Mouse (Mus musculus): Measurements from ENCODE around the gene Srgap1.
A peak's percentile ranks its signal among the peaks of the same experiment; 100 is the strongest.

Srgap1 gene

GRCm38 (mm10) chr10:122016631-122017030, 30.5 kb downstream of the Srgap1 start:
- DNase-seq = no peak

GRCm38 (mm10) chr10:122012321-122012720, 34.8 kb downstream of the Srgap1 start:
- no peak for DNase-seq

GRCm38 (mm10) chr10:122008731-122009391, 38.3 kb downstream of the Srgap1 start:
- peak; percentile 66 for DNase-seq

DNA sequence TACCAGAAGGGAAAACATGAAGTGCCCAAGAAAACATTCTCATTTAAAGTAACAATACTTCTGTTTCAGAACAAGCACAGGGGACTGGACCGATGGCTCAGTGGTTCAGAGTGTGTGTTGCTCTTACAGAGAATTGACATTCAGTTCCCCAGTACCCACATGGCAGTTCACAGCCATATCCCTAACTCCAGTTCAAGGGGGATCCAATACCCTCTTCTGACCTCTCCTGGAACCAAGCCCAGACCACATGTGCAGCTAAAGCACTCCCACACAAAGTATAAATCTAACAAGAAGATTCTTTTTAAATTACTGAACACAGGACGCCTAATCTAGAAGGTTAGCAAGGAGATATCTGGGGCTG, 38.8 kb downstream of the Srgap1 start:
- DNase-seq = no peak

- no peak for DNase-seq
These were observed 40.5 kb downstream of the Srgap1 start for GRCm38 (mm10) chr10:122006606-122007005.

GRCm38 (mm10) chr10:122006151-122006550, 41.0 kb downstream of the Srgap1 start:
- DNase-seq = no peak

- DNase-seq = no peak
These were observed 41.6 kb downstream of the Srgap1 start for GRCm38 (mm10) chr10:122005560-122005959.

GRCm38 (mm10) chr10:122002930-122003329, 44.2 kb downstream of the Srgap1 start:
- DNase-seq = no peak

DNA sequence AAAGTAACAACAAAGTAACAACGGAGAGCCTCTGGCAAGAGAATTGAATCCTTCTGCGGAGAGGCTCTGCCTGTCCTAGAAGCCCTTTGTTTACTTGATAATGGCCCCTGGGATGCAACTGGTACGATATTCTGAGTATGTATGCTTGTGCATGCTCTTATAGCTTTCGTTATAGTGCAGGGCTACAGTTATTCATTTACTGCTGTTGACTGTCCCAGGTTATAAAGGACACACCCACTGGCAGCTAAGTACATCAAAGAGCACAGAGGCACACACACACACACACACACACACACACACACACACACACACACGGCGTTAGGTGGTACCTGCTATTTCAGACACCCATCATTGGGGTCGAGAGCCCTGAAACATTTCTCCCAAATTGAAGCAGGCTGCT, 48.3 kb downstream of the Srgap1 start:
- no peak for DNase-seq

DNA sequence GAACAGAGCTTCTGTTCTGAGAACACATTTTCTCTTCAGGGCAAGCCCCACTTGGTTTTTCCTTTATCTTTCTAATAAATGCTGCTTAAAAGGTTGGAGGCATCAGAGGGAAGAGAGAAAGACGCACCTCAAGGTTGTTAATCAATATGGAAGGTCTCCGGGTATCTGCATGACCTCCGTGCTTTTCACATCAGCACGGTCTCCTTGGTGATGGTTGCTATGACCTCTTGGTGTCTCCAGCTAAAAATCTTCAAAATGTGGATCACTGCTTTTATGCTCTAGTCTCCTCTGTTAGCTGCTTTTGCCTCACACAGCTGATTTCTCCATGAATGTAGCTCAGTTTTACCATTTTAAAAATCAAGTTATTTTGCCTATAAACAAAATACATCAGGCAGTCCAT, 50.6 kb downstream of the Srgap1 start:
- no peak for DNase-seq

DNA sequence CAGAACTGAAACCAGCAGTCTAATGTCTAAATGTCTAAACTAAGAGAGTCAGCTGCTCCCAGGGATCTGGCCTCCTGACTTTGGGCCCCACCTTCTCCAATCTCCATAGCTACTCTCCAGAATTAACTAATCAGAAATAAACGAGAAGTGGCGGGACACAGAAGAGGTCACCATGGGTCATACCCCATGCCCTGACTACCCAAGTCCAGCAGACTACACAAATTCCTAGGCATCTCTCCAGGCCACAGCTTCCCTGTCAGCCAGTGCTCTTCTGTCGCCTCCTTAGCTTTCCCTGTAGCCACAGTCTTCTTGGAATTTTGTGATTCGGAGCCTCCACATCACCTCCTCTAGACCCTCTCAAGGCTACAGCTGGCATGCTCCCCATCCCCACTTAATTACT, 51.7 kb downstream of the Srgap1 start:
- DNase-seq = no peak

GRCm38 (mm10) chr10:121994660-121995059, 52.5 kb downstream of the Srgap1 start:
- no peak for DNase-seq

- no peak for DNase-seq
These were observed 54.5 kb downstream of the Srgap1 start for GRCm38 (mm10) chr10:121992609-121993008.

GRCm38 (mm10) chr10:121986997-121987396, 60.1 kb downstream of the Srgap1 start:
- DNase-seq = no peak

DNA sequence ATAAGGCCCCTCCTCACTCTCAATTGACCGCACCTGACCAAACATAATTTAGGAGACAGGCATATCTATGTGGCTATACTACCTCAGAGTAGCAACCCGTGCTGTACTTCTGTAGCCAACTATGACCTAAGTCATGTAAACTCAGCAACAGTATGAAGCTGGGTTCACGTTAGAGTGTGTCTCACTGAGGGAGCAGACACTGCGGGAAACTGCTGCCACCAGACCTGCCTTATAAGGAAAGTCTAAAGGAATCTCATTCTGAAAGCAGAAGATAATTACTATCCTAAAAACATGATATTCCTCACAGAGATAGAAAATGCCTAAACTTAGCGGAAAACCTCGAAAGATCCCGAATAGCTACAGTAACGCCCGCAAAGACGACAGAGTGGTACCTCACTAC, 62.2 kb downstream of the Srgap1 start:
- no peak for DNase-seq

- peak; percentile 82 for DNase-seq
These were observed 63.0 kb downstream of the Srgap1 start for GRCm38 (mm10) chr10:121983993-121984610.

DNA sequence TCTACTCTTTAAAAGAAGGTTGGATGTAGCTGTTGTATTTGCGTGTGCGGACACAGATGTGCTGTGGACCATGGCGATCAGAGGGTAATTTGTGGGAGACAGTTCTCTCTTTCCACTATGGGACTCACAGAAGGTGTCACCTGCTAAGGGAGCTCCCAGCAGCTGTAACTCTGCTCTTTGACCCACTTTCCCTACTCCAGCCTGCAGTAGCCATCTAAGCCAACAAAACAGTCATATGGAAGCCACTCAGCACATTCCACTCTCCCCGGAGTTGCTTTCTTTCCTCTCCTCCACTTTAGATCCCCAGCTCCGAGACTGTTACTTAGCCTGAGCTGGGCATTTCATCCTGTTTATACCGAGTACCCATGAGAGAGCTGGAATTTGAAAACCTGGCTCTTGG, 71.8 kb downstream of the Srgap1 start:
- DNase-seq = no peak

DNA sequence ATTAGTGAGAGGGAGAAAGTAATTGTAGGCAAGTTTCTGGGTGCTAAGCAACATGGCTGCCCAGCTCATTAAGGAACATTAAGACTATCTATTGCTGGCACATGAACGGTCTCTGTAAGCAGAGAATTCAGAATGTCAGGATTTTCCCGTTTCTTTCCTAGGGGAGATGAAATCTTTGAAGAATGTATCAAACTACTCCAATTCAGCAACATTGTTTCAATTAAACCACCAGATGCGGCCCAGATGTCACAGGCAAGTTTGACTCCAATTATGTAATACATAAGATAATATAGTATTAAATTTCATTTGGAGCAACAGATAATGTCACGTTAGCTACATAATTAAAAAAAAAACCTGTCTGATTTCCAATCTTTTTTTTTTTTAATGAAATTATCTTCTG, 72.5 kb downstream of the Srgap1 start:
- DNase-seq = no peak

DNA sequence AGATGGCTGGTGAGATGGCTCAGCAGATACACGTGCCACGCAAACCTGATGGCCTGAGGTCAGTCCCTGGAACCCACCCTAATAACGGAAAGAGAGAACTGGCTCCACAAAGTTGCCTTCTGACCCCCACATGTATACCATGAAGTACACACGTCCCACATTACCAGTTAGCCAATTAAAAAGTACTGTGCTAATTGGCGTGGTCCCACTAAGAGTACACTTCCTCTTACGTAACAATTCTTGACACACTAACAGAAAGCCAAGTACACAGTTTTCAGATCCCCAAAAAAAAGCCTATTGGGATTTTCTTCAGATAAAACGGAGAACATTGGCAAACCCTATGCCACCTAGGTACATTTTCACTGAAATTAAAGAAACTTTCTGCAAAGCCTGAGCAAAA, 73.8 kb downstream of the Srgap1 start:
- no peak for DNase-seq

GRCm38 (mm10) chr10:121972249-121972892, 74.7 kb downstream of the Srgap1 start:
- no peak for DNase-seq

- DNase-seq = no peak
These were observed 75.5 kb downstream of the Srgap1 start for GRCm38 (mm10) chr10:121971658-121972057.

GRCm38 (mm10) chr10:121970912-121971311, 76.2 kb downstream of the Srgap1 start:
- no peak for DNase-seq

DNA sequence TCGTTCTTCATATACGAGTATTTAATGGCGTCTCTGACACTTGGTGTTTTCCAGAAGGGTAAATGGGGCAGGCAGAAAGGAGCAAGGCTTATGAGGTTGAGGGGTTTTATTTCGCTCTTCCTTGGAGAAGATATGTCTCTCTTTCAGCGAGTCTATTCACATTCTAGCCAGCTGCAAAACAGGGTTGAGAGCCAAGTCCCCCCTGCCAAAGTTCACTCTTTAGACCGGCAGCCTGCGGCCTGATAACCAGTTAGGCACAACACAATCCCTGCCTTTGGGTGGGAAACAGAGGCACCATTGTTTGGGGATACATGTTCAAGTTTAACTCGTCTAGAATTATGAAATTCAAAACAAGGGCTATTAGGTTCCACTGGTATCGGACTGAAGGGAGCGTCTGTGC, 83.0 kb downstream of the Srgap1 start:
- no peak for DNase-seq

DNA sequence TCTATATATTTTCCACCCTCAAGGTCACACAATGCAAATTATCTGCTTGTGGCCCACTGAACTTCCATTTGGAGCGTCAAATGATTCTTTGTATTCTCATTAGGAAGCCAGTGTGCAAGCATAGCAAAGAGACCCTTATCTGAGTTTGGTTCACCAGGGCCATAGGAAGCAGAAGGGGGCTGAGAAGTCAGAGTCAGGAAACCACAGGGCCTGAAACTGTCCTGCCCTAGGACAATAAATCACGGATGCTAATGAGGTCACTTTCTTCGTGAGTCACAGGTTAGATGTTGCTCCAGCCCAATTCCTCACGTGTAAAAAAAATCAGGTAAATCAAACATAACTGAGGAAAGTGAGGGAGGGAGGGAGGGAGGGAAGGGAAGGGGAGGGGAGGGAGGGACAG, 85.1 kb downstream of the Srgap1 start:
- DNase-seq = no peak

All from kidney, postnatal 14 days (tissue).